Mouse (Mus musculus): ENCODE results near the gene Rnf114. TPM values are rescaled to one million over a fixed set of nuclear protein-coding genes. Genes with fewer than 3 reads are reported as not detected.
A peak's percentile ranks its signal among the peaks of the same experiment; 100 is the strongest.

Rnf114 gene
- total and polyA plus RNA-seq, 3 experiments, result 40.8 to 50.4 (median 45.6) TPM

DNA sequence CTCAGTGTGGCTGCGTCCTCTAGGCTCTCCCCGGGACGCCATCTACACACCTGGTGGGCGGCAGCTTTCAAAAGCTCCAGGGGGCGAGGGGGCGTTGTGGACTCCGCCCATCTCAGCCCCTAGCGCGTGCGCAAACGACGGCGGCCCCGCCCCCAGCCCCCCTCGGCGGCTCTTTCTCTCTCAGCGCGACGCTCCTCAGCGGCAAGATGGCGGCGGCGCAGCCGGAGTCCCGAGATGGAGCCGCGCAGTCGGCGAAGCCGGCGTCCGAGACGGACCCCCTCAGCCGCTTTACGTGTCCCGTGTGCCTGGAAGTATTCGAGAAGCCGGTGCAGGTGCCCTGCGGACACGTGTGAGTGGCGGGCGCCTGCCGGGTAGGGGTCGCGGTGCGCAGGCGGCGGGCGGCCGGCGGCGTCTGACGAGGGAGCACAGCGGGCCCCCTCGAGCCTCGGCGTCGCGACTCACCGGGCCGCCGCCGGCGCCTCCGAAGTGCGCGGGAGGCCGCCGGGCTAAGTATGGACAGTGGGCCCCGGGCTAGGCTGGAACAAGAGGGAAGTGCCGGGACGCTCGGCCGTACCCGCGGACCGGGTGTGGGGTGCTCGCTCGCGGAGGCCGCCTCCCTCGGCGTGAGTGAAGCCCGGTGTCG lies 10.9 kb downstream of the Rnf114 start:
- dilution Hi-C loops (cut with MboI; ENCODE audit: extremely low pct_ligation_motif_present, extremely low pct_unique_long_range_greater_than_20kb, low sequenced_read_pairs), result no loop called here
- Histone ChIP-seq H3K4me3 (replicated peaks in 1 of 3; ENCODE audit: low read depth in 2 of 3, low read length in 2 of 3, poor library complexity in 1 of 3) (peak overlapping the region; percentile 88 to 98 (median 95)), H3K9me3 (replicated peaks; ENCODE audit: low read length) (no peaks in the 10 kb centered on the region), H3K4me2 (ENCODE audit: insufficient read depth, low read depth, poor library complexity, severe bottlenecking) (peak overlapping the region; percentile 87), H3K36me3 (replicated peaks in 1 of 2; ENCODE audit: control insufficient read depth in 1 of 2, insufficient read depth in 1 of 2, low read length in 1 of 2) (peaks cover 12 to 32% of the 10 kb centered on the region in 2 experiments), H3K4me1 (ENCODE audit: control insufficient read depth in 1 of 2, insufficient read depth in 2 of 2) (peaks cover 5 to 36% of the 10 kb centered on the region in 2 experiments), H3K9ac (ENCODE audit: insufficient read depth, low read depth) (peak overlapping the region; percentile 91), H3K27me3 (replicated peaks) (no peaks in the 10 kb centered on the region), H3K27ac (ENCODE audit: insufficient read depth, low read depth) (peak overlapping the region; percentile 48), H3K79me2 (replicated peaks; ENCODE audit: control insufficient read depth, extremely low read depth, insufficient read depth, poor library complexity, severe bottlenecking) (peaks cover 43% of the 10 kb centered on the region)
- in situ Hi-C loops (cut with MboI; ENCODE audit: low pct_ligation_motif_present, low pct_unique_long_range_greater_than_20kb, low sequenced_read_pairs), result no loop called here
- TF ChIP-seq HCFC1 (IDR thresholded peaks at IDR 0.05; ENCODE audit: low read depth, low read length) (no peak; the same call in none of the 2 replicates), RCOR1 (conservative IDR thresholded peaks at IDR 0.05; ENCODE audit: low read depth, low read length) (no peak), SIN3A (IDR thresholded peaks at IDR 0.05; ENCODE audit: low read length) (no peak; the same call in none of the 2 replicates), JUND (conservative IDR thresholded peaks at IDR 0.05; ENCODE audit: low read depth, low read length) (no peak), MEF2A (IDR thresholded peaks at IDR 0.05; ENCODE audit: borderline replicate concordance, low read depth, low read length) (peak; percentile 18; the same call in 1 of the 2 replicates), TCF12 (IDR thresholded peaks at IDR 0.05; ENCODE audit: low read depth, low read length) (peak; percentile 90), ZKSCAN1 (IDR thresholded peaks at IDR 0.05; ENCODE audit: borderline replicate concordance, low read depth, low read length) (no peak), ZMIZ1 (IDR thresholded peaks at IDR 0.05; ENCODE audit: low read depth, low read length) (peak; percentile 84), ZC3H11A (IDR thresholded peaks at IDR 0.05; ENCODE audit: low read depth, low read length) (no peak), TBP (conservative IDR thresholded peaks at IDR 0.05; ENCODE audit: low read depth, low read length) (no peak), ZNF384 (IDR thresholded peaks at IDR 0.05; ENCODE audit: low read depth, low read length) (no peak), CHD2 (IDR thresholded peaks at IDR 0.05; ENCODE audit: low read length) (0 out of 2 replicates have a peak, but pooled peaks have one; percentile 12), UBTF (IDR thresholded peaks at IDR 0.05; ENCODE audit: low read depth, low read length) (no peak), SMC3 (IDR thresholded peaks at IDR 0.05; ENCODE audit: low read depth, low read length) (no peak), MAX (IDR thresholded peaks at IDR 0.05; ENCODE audit: low read length) (no peak; the same call in 1 of the 2 replicates), RAD21 (IDR thresholded peaks at IDR 0.05; ENCODE audit: low read depth, low read length) (no peak), NELFE (IDR thresholded peaks at IDR 0.05; ENCODE audit: low read depth, low read length) (peak; percentile 82), USF1 (IDR thresholded peaks at IDR 0.05; ENCODE audit: low read depth, low read length) (no peak), USF2 (conservative IDR thresholded peaks at IDR 0.05; ENCODE audit: low read depth, low read length) (no peak), ETS1 (conservative IDR thresholded peaks at IDR 0.05; ENCODE audit: low read depth, low read length) (no peak), IRF4 (IDR thresholded peaks at IDR 0.05; ENCODE audit: low read depth, low read length) (0 out of 2 replicates have a peak, but pooled peaks have one; percentile 10), KAT2A (IDR thresholded peaks at IDR 0.05; ENCODE audit: insufficient replicate concordance, low read length) (no peak), POLR2A (IDR thresholded peaks at IDR 0.05; ENCODE audit: low read depth, low read length) (peak; percentile 87), CTCF (conservative IDR thresholded peaks at IDR 0.05 in 1 of 2, IDR thresholded peaks at IDR 0.05 in 1 of 2; ENCODE audit: low read depth in 2 of 2, low read length in 2 of 2) (no peak), E2F4 (IDR thresholded peaks at IDR 0.05; ENCODE audit: insufficient replicate concordance, low read depth, low read length) (no peak), CHD1 (IDR thresholded peaks at IDR 0.05; ENCODE audit: low read depth, low read length) (0 out of 2 replicates have a peak, but pooled peaks have one; percentile 34), GABPA (IDR thresholded peaks at IDR 0.05; ENCODE audit: insufficient replicate concordance, low read depth, low read length) (no peak), NRF1 (IDR thresholded peaks at IDR 0.05; ENCODE audit: low read depth, low read length) (peak; percentile 90), MAFK (IDR thresholded peaks at IDR 0.05; ENCODE audit: insufficient replicate concordance, low read length) (no peak), PAX5 (IDR thresholded peaks at IDR 0.05; ENCODE audit: low read length) (no peak), MAZ (IDR thresholded peaks at IDR 0.05; ENCODE audit: low read depth, low read length) (peak; percentile 88), ELF1 (IDR thresholded peaks at IDR 0.05; ENCODE audit: low read depth, low read length) (no peak; the same call in 1 of the 2 replicates), BHLHE40 (IDR thresholded peaks at IDR 0.05; ENCODE audit: low read depth, low read length) (no peak), MYC (IDR thresholded peaks at IDR 0.05; ENCODE audit: low read depth, low read length) (peak; percentile 38; the same call in 1 of the 2 replicates), MXI1 (IDR thresholded peaks at IDR 0.05; ENCODE audit: low read depth, low read length) (no peak; the same call in none of the 2 replicates), POLR2AphosphoS2 (IDR thresholded peaks at IDR 0.05; ENCODE audit: low read depth, low read length) (no peak), EP300 (IDR thresholded peaks at IDR 0.05; ENCODE audit: low read length) (no peak), JUN (IDR thresholded peaks at IDR 0.05; ENCODE audit: insufficient read depth, low read depth, low read length) (no peak)
- peak; percentile 88 for DNase-seq (ENCODE audit: extremely low read depth)
